Mouse (Mus musculus): ENCODE data around the gene Esrp2. TPM values are rescaled to one million over a fixed set of nuclear protein-coding genes. Genes with fewer than 3 reads are reported as not detected.

The Esrp2 gene
- 2.6 and 2.9 TPM in 2 replicates for polyA plus RNA-seq (2016; fragmentation: Nextera tagmentation; extraction: Ambion mirVana)

GRCm38 (mm10) chr8:106136156-106137130 is at the start of gene Esrp2:
TSS of gene Esrp2 (minus strand) at chr8:106136974.
- H3K4me2 ChIP-seq (replicated peaks) = peak within 1 kb of the TSS; percentile 76
- H3K4me3 ChIP-seq = peak within 1 kb of the TSS; percentile 41
- H3K4me1 ChIP-seq = peaks cover 29% of the 10 kb centered on the region
- no peak within 1 kb of the TSS for H3K27ac ChIP-seq
- H3K36me3 ChIP-seq = peaks cover 14% of the 10 kb centered on the region
- H3K9me3 ChIP-seq (replicated peaks) = no peaks in the 10 kb centered on the region
- H3K9ac ChIP-seq = peak within 1 kb of the TSS; percentile 48
- WGBS = under 1% methylated on average over 83 of the region's 86 CpGs
- H3K27me3 ChIP-seq = peaks cover 81% of the 10 kb centered on the region
- ATAC-seq (ENCODE audit: low FRiP score) = no peak; the same call in 1 of the 2 replicates

GRCm38 (mm10) chr8:106186394-106186793 is 49.6 kb upstream of the Esrp2 start:
- Histone ChIP-seq H3K4me2 (replicated peaks) (no peak overlapping the region), H3K4me3 (no peak overlapping the region), H3K9ac (no peak overlapping the region), H3K4me1 (no peaks in the 10 kb centered on the region), H3K27me3 (no peaks in the 10 kb centered on the region), H3K27ac (no peak overlapping the region), H3K36me3 (peaks cover 59% of the 10 kb centered on the region), H3K9me3 (replicated peaks) (no peaks in the 10 kb centered on the region)
- no peak for ATAC-seq (ENCODE audit: low FRiP score)
- 95% methylated on average over 3 of the region's 3 CpGs for WGBS

- Histone ChIP-seq H3K4me3 (no peak overlapping the region), H3K4me2 (replicated peaks) (no peak overlapping the region), H3K9ac (no peak overlapping the region), H3K9me3 (replicated peaks) (no peaks in the 10 kb centered on the region), H3K4me1 (no peaks in the 10 kb centered on the region), H3K36me3 (peaks cover 59% of the 10 kb centered on the region), H3K27ac (no peak overlapping the region), H3K27me3 (no peaks in the 10 kb centered on the region)
- WGBS = 94% methylated on average over 8 of the region's 8 CpGs
- no peak for ATAC-seq (ENCODE audit: low FRiP score)
Observed at GRCm38 (mm10) chr8:106185628-106186270, 49.0 kb upstream of the Esrp2 start.

DNA sequence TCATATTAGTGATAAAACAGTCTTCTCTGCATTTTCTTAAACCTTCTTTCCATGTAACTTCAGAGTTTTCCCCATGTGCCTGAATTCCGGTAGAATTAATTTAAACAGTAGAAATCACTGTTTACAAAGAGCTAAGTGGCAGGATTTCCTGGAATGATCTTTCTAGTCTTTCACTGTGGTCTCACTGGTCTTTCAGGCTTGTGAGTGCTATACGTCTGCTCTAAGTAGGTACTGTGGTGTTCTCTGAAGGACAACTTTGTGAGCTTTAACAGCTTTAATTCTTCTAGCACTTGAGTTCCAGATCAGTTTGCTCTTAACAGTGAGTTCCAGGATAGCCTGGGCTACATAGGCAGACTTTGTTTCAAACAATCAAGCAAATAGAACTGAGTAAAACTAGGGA is 41.7 kb upstream of the Esrp2 start:
- H3K36me3 ChIP-seq = peaks cover 16% of the 10 kb centered on the region
- no peak overlapping the region for H3K9ac ChIP-seq
- 88% methylated on average over 2 of the region's 2 CpGs for whole genome bisulfite sequencing
- no peak for ATAC-seq (ENCODE audit: low FRiP score)
- no peak overlapping the region for H3K4me3 ChIP-seq
- no peaks in the 10 kb centered on the region for H3K9me3 ChIP-seq (replicated peaks)
- H3K27ac ChIP-seq = no peak overlapping the region
- H3K4me2 ChIP-seq (replicated peaks) = no peak overlapping the region
- H3K4me1 ChIP-seq = peaks cover 7% of the 10 kb centered on the region
- no peaks in the 10 kb centered on the region for H3K27me3 ChIP-seq

DNA sequence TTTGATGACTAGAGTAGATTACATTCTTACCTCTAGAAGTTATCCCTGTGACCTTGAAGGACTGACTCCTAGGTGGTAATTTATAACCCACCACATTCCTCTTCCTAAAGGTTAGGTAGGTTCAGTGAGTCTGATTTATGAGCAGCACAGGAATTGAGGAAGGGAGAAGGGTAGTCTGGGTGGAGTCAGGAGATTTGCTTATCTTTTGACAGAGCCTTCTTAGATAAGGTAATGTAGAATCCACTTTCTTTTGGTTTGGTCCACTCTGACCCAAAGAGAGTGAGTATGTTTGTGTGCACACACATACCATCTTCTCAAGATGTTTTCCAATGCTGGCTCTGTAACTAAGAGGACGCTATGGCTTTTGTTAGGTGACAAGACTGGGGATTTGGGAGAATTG is 40.8 kb upstream of the Esrp2 start:
- H3K9ac ChIP-seq = no peak overlapping the region
- no peak for ATAC-seq (ENCODE audit: low FRiP score)
- WGBS = 88% methylated on average over 1 of the region's 1 CpGs

DNA sequence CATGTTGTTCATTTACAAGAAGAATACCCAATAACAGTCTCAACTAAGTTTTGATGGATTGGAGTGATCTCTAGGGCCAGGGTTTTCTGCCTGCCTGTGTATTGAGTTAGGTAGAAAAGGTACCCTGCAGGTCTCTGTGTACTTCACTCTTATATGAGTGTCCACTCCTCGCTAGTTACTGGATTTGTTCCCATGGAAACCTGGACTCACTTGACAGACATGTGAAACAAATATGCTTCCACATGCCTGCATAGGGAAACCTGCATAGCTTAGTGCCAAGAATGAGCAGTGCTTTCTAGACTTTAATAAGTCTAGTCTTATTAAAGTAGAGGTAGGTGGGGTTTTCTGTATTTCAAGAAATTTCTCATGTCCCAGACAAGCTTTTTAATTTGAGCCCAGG is 40.1 kb upstream of the Esrp2 start:
- no peak overlapping the region for H3K27ac ChIP-seq
- no peak overlapping the region for H3K4me3 ChIP-seq
- no peaks in the 10 kb centered on the region for H3K9me3 ChIP-seq (replicated peaks)
- H3K9ac ChIP-seq = no peak overlapping the region
- WGBS = 24% methylated on average over 1 of the region's 1 CpGs
- no peak for ATAC-seq (ENCODE audit: low FRiP score)
- H3K4me1 ChIP-seq = peaks cover 7% of the 10 kb centered on the region
- peaks cover 11% of the 10 kb centered on the region; the same call in 1 of the 2 replicates for H3K36me3 ChIP-seq
- H3K27me3 ChIP-seq = no peaks in the 10 kb centered on the region
- no peak overlapping the region for H3K4me2 ChIP-seq (replicated peaks)

More for the DNA sequence above, 40.8 kb upstream of the Esrp2 start:
- H3K4me3 ChIP-seq = no peak overlapping the region
- peaks cover 7% of the 10 kb centered on the region for H3K4me1 ChIP-seq
- no peaks in the 10 kb centered on the region for H3K27me3 ChIP-seq
- no peaks in the 10 kb centered on the region for H3K9me3 ChIP-seq (replicated peaks)
- H3K27ac ChIP-seq = no peak overlapping the region
- peaks cover 14% of the 10 kb centered on the region; the same call in 1 of the 2 replicates for H3K36me3 ChIP-seq
- H3K4me2 ChIP-seq (replicated peaks) = no peak overlapping the region

- Histone ChIP-seq H3K4me1 (peaks cover 18% of the 10 kb centered on the region), H3K9me3 (replicated peaks) (no peaks in the 10 kb centered on the region), H3K4me3 (no peak overlapping the region), H3K27me3 (no peaks in the 10 kb centered on the region), H3K9ac (no peak overlapping the region), H3K27ac (no peak overlapping the region), H3K4me2 (replicated peaks) (no peak overlapping the region), H3K36me3 (no peaks in the 10 kb centered on the region)
- no peak for ATAC-seq (ENCODE audit: low FRiP score)
- WGBS = 98% methylated on average over 3 of the region's 3 CpGs
Observed at GRCm38 (mm10) chr8:106173566-106173965, 36.8 kb upstream of the Esrp2 start.

- no peaks in the 10 kb centered on the region for H3K27me3 ChIP-seq
- H3K4me1 ChIP-seq = peaks cover 14% of the 10 kb centered on the region
- H3K9me3 ChIP-seq (replicated peaks) = no peaks in the 10 kb centered on the region
- H3K27ac ChIP-seq = no peak overlapping the region
- ATAC-seq (ENCODE audit: low FRiP score) = no peak
- H3K9ac ChIP-seq = peak overlapping the region; percentile 83
- H3K4me3 ChIP-seq = peak overlapping the region; percentile 84
- no peaks in the 10 kb centered on the region for H3K36me3 ChIP-seq
- WGBS = 42% methylated on average over 6 of the region's 6 CpGs
- H3K4me2 ChIP-seq (replicated peaks) = peak overlapping the region; percentile 88
Observed at GRCm38 (mm10) chr8:106169934-106170480, 33.2 kb upstream of the Esrp2 start.

GRCm38 (mm10) chr8:106169017-106169933 is 32.5 kb upstream of the Esrp2 start:
- H3K9me3 ChIP-seq (replicated peaks) = no peaks in the 10 kb centered on the region
- H3K4me1 ChIP-seq = peaks cover 14% of the 10 kb centered on the region
- peak; percentile 80 for ATAC-seq (ENCODE audit: low FRiP score)
- H3K27me3 ChIP-seq = no peaks in the 10 kb centered on the region
- peak overlapping the region; percentile 84 for H3K4me3 ChIP-seq
- H3K4me2 ChIP-seq (replicated peaks) = peak overlapping the region; percentile 88
- peaks cover 4% of the 10 kb centered on the region for H3K36me3 ChIP-seq
- 2% methylated on average over 54 of the region's 54 CpGs for WGBS
- H3K9ac ChIP-seq = peak overlapping the region; percentile 83
- H3K27ac ChIP-seq = peak overlapping the region; percentile 93

- Histone ChIP-seq H3K9me3 (replicated peaks) (no peaks in the 10 kb centered on the region), H3K4me3 (peak within 1 kb of the TSS; percentile 84), H3K27me3 (no peaks in the 10 kb centered on the region), H3K9ac (peak within 1 kb of the TSS; percentile 83), H3K27ac (peak within 1 kb of the TSS; percentile 93), H3K4me2 (replicated peaks) (peak within 1 kb of the TSS; percentile 88), H3K36me3 (peaks cover 11% of the 10 kb centered on the region), H3K4me1 (peaks cover 14% of the 10 kb centered on the region)
- WGBS = under 1% methylated on average over 59 of the region's 59 CpGs
- ATAC-seq (ENCODE audit: low FRiP score) = peak; percentile 88
Observed at GRCm38 (mm10) chr8:106168356-106169016, 31.7 kb upstream of the Esrp2 start, which contains the start of gene Slc7a6. TSS of gene Slc7a6 (plus strand) at chr8:106168857.

DNA sequence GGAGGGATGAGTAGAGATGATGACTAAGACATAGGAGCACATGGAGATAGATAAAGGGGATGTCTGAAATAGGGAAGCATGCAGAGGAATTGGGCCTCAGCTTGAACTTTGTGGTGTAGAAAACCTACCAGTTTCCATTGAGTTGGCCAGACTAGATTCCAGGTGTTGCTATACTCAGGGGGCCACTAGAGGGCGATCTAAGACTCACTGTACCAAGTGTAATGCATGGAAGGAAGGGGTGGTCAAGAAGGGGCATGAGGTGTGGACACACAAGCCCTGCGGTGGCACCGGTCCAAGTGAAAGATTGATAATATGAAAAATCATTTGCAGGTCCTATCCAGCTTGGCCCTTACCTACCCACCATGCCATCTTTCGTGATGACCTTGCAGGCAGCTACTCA is 28.7 kb upstream of the Esrp2 start:
- no peak for ATAC-seq (ENCODE audit: low FRiP score)

More for the DNA sequence above, 28.7 kb upstream of the Esrp2 start:
- no peaks in the 10 kb centered on the region for H3K9me3 ChIP-seq (replicated peaks)
- no peak overlapping the region for H3K9ac ChIP-seq
- peaks cover 40% of the 10 kb centered on the region for H3K36me3 ChIP-seq
- no peak overlapping the region for H3K27ac ChIP-seq
- no peak overlapping the region for H3K4me2 ChIP-seq (replicated peaks)
- 50% methylated on average over 4 of the region's 4 CpGs for WGBS
- H3K27me3 ChIP-seq = no peaks in the 10 kb centered on the region
- H3K4me3 ChIP-seq = no peak overlapping the region
- peaks cover 14% of the 10 kb centered on the region for H3K4me1 ChIP-seq

Measured in hindbrain, embryonic 12.5 days (tissue).